Mouse (Mus musculus) kidney, postnatal 0 days (tissue): ENCODE data around the gene Gm45844. TPM values are rescaled to one million over a fixed set of nuclear protein-coding genes. Genes with fewer than 3 reads are reported as not detected.
A peak's percentile ranks its signal among the peaks of the same experiment; 100 is the strongest.
"Not testable (repeated sequence)": the region's sequence is repeated elsewhere in the genome, so short reads cannot be mapped to it uniquely, and the experiment has no call there.

Experiments
- ATAC-seq: fragments of 200-750 bp; cut with Nextera tagmentation; replicated peaks from 2 replicates; pipeline ENCODE4 v1.8.0; 2017; ENCODE audit warnings: low read depth, moderate number of reproducible peaks, moderate TSS enrichment, moderate library complexity; ENCODE audit not compliant: low FRiP score
- DNase-seq: peaks from one replicate; pipeline ENCODE4 v3.0.0-alpha.2; 2016; ENCODE audit warnings: low spot score
- H3K27ac ChIP-seq: fragments of 300-500 bp; sonication (generic); 2 replicates; pipeline ENCODE4 v1.5.1; 2014; ENCODE audit warnings: mild to moderate bottlenecking
- H3K27me3 ChIP-seq: fragments of 300-500 bp; sonication (generic); 2 replicates; pipeline ENCODE4 v1.6.1; 2014; ENCODE audit warnings: low read length, mixed read lengths; ENCODE audit not compliant: insufficient read depth
- H3K36me3 ChIP-seq: fragments of 300-500 bp; sonication (generic); 2 replicates; pipeline ENCODE4 v1.6.1; 2014; ENCODE audit warnings: low read length, mixed read lengths; ENCODE audit not compliant: insufficient read depth
- H3K4me1 ChIP-seq: fragments of 300-500 bp; sonication (generic); replicated peaks from 2 replicates; pipeline ENCODE4 v1.6.1; 2014; ENCODE audit warnings: antibody characterized with exemption, low read length, mixed read lengths; ENCODE audit not compliant: insufficient read depth
- H3K4me2 ChIP-seq: fragments of 300-500 bp; sonication (generic); 2 replicates; pipeline ENCODE4 v1.6.1; 2014; ENCODE audit warnings: mild to moderate bottlenecking, low read length, moderate library complexity, mixed read lengths
- H3K4me3 ChIP-seq: fragments of 300-500 bp; sonication (generic); replicated peaks from 2 replicates; pipeline ENCODE4 v1.5.1; 2014; ENCODE audit warnings: low read depth, low read length
- H3K9ac ChIP-seq: fragments of 300-500 bp; sonication (generic); 2 replicates; pipeline ENCODE4 v1.6.1; 2014; ENCODE audit warnings: low read depth, low read length
- H3K9me3 ChIP-seq: fragments of 300-500 bp; sonication (generic); replicated peaks from 2 replicates; pipeline ENCODE4 v1.6.1; 2016; ENCODE audit warnings: low read length, inconsistent platforms, mixed read lengths
- CTCF ChIP-seq: IDR thresholded peaks from 2 replicates; pipeline ENCODE4 v1.5.1; 2016; ENCODE audit warnings: antibody characterized with exemption, low read depth, mild to moderate bottlenecking, moderate library complexity
- WGBS: fragments of 180-500 bp; shearing (Covaris S2); extraction: QIAGEN DNeasy Blood & Tissue Kit; methylation state at CpG from one replicate; pipeline ENCODE4 v1.1.7; 2014; 5-methylcytosine and 5-hydroxymethylcytosine counted together
- polyA plus RNA-seq: library from polyadenylated mRNA; unstranded; fragments of >200 nt; fragmentation: Nextera tagmentation; extraction: Ambion mirVana; gene quantifications from 2 replicates; pipeline ENCODE4 v1.2.1, GENCODE M21; 2015

Gene Gm45844
- polyA plus RNA-seq: 2.2 and 3.3 TPM in 2 replicates

- DNase-seq (peak; percentile 65), ATAC-seq (peak; percentile 99)
- not testable (repeated sequence) for H3K27me3 ChIP-seq, H3K36me3 ChIP-seq, H3K4me1 ChIP-seq, H3K9me3 ChIP-seq
- WGBS: 31% methylated on average over 45 of the region's 45 CpGs
- H3K27ac ChIP-seq: peak within 1 kb of the TSS; percentile 58; the same call in 1 of the 2 replicates
- peak; percentile 96 for TF ChIP-seq CTCF
- peak within 1 kb of the TSS; percentile 28; the same call in 1 of the 2 replicates for H3K9ac ChIP-seq
- H3K4me2 ChIP-seq: peak within 1 kb of the TSS; percentile 46
- peak within 1 kb of the TSS; percentile 30 for H3K4me3 ChIP-seq
These were observed at the start of gene Gm45844 for GRCm38 (mm10) chr7:7277966-7278567. TSS of gene Gm45844 (minus strand) at chr7:7278289.

DNA sequence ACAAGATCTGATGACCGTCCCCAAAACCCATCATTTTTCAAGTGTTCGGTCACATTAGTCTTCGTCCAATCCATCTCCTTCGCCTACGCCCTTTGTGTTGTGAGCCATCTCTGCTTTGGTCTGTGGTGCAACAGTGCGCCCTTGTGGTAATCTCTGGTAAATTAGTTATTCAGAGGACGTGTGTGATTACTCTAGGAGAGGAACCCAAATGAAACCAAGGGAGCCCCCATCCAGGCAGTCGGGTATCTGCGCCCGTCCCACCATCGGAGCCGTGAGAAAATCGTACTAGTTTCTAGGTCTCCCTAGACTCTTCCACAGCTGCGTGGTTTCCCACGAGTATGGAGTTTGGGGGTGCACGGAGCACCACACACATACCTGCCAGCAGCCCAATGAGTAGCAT lies 17.5 kb upstream of the Gm45844 start:
- peak; percentile 61 for TF ChIP-seq CTCF
- Histone ChIP-seq H3K27me3 (no peaks in the 10 kb centered on the region), H3K4me2 (no peak overlapping the region), H3K4me3 (no peak overlapping the region), H3K9me3 (no peaks in the 10 kb centered on the region), H3K27ac (no peak overlapping the region), H3K36me3 (peaks cover 22% of the 10 kb centered on the region; the same call in 1 of the 2 replicates), H3K9ac (no peak overlapping the region), H3K4me1 (no peaks in the 10 kb centered on the region)
- no peak for ATAC-seq
- peak; percentile 38 for DNase-seq
- WGBS: 83% methylated on average over 16 of the region's 16 CpGs

GRCm38 (mm10) chr7:7281383-7281782 lies 3.3 kb upstream of the Gm45844 start:
- Histone ChIP-seq H3K4me1 (no peaks in the 10 kb centered on the region), H3K27ac (no peak overlapping the region), H3K36me3 (peaks cover 16% of the 10 kb centered on the region), H3K27me3 (no peaks in the 10 kb centered on the region), H3K9me3 (no peaks in the 10 kb centered on the region), H3K4me2 (no peak overlapping the region), H3K4me3 (no peak overlapping the region), H3K9ac (no peak overlapping the region)
- DNase-seq (no peak), ATAC-seq (no peak)
- TF ChIP-seq CTCF: no peak
- 53% methylated on average over 1 of the region's 1 CpGs for WGBS

- H3K27me3 ChIP-seq, H3K36me3 ChIP-seq, H3K9me3 ChIP-seq, H3K4me1 ChIP-seq: not testable (repeated sequence)
- DNase-seq (peak; percentile 64), ATAC-seq (peak; percentile 82; the same call in 1 of the 2 replicates)
- WGBS: 37% methylated on average over 24 of the region's 24 CpGs
- Histone ChIP-seq H3K4me2 (peak overlapping the region; percentile 46), H3K27ac (peak overlapping the region; percentile 58; the same call in 1 of the 2 replicates), H3K9ac (peak overlapping the region; percentile 28; the same call in 1 of the 2 replicates), H3K4me3 (peak overlapping the region; percentile 30)
These were observed 533 bp downstream of the Gm45844 start for GRCm38 (mm10) chr7:7277556-7277955.

- not testable (repeated sequence) for H3K27ac ChIP-seq, H3K9me3 ChIP-seq, DNase-seq, H3K36me3 ChIP-seq, ATAC-seq, H3K4me1 ChIP-seq, H3K4me2 ChIP-seq, H3K27me3 ChIP-seq, H3K9ac ChIP-seq, H3K4me3 ChIP-seq
- no CpG with 5 or more reads among the region's 1 CpGs for WGBS
These were observed 30.9 kb downstream of the Gm45844 start, which contains the start of gene Vmn2r29 for GRCm38 (mm10) chr7:7247228-7247627. TSS of gene Vmn2r29 (minus strand) at chr7:7247328.

DNA sequence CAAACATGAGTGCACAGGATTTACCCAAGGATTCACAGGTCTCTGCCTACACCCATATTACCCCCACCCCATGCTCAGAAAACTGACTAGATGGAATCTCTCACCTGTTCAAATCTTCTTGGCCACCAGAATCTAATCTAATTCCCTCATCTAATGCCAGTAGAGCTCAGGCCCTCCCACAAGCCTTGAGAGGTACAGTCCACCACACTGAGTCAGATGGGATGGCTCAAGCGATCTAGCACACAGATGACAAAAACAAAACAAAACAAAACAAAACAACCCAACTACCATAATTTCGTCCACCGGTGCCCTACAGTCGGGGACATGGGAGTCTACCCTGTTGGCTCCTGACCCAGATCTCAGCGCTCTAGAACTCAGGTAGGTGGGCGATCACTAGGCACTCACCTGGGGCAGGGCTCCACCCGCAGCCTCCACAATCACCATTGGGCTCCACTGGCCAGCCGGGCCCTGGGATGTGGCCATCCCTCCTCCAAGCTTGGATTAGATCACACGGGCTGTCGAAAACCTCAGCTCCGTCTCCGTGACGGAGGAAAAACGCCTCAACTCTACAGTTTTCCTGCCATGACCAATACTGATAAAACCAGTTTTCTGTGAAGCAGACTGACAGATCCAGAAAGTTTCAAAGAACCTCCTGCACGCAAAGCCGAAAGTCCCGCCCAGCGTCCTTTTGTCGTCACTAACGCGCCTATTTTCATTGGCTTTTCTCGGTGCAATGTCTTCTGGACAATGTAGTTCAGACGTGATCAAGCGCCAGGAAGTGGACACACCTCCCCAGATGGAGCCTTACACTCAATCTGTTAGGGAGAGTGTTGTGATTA lies 68.6 kb downstream of the Gm45844 start, which contains the start of gene Zfp772:
Zfp772 (minus strand) TSS at position 686 of the 839 bp plus-strand sequence.
- H3K27ac ChIP-seq, H3K9me3 ChIP-seq, H3K4me1 ChIP-seq, H3K27me3 ChIP-seq, ATAC-seq, DNase-seq, H3K36me3 ChIP-seq: not testable (repeated sequence)
- peak within 1 kb of the TSS; percentile 42 for H3K4me3 ChIP-seq
- WGBS: 2% methylated on average over 23 of the region's 24 CpGs
- peak within 1 kb of the TSS; percentile 53 for H3K4me2 ChIP-seq
- H3K9ac ChIP-seq: peak within 1 kb of the TSS; percentile 37; the same call in 1 of the 2 replicates
